8 mouse cellular contexts compared by ENCODE assay signal in genomic region chr15:7226225-7226624, GRCm38 (mm10).
DNase-seq lines count a peak whose midpoint lies in the region; ATAC-seq lines count a peak whose summit lies in the region.

No protein-coding gene starts in this region.

- no peaks in the 10 kb centered on the region for H3K36me3 ChIP-seq in hindbrain, embryonic 13.5 days

- H3K4me2 ChIP-seq in hindbrain, embryonic 13.5 days: no peak overlapping the region

- peak; percentile 65 for DNase-seq in MN1 (ENCODE audit: low spot score)
- peak; percentile 63 for DNase-seq in cerebellum, adult 9-10 months
- peak; percentile 33 to 68 for DNase-seq in frontal cortex, postnatal 14 days (ENCODE audit: low spot score in 2 of 2)
- DNase-seq in layer of hippocampus, postnatal 14 days (ENCODE audit: low spot score in 2 of 2): peak; percentile 69 to 75
- DNase-seq in lung, postnatal 36 days: peak; percentile 89
- peak; percentile 84 for DNase-seq in retina, postnatal 1 day
- DNase-seq in thymus, postnatal 36 days: peak; percentile 31 to 35

- peak; percentile 90 for ATAC-seq in hindbrain, embryonic 13.5 days (ENCODE audit: low FRiP score)

- WGBS in hindbrain, embryonic 13.5 days: 3% methylated on average over 5 of the region's 5 CpGs

- no peaks in the 10 kb centered on the region for H3K27me3 ChIP-seq in hindbrain, embryonic 13.5 days

- no peak overlapping the region for H3K4me3 ChIP-seq in hindbrain, embryonic 13.5 days

- H3K9me3 ChIP-seq in hindbrain, embryonic 13.5 days: no peaks in the 10 kb centered on the region

- H3K9ac ChIP-seq in hindbrain, embryonic 13.5 days: no peak overlapping the region

- H3K4me1 ChIP-seq in hindbrain, embryonic 13.5 days (replicated peaks): peaks cover 25% of the 10 kb centered on the region

- H3K27ac ChIP-seq in hindbrain, embryonic 13.5 days: no peak overlapping the region

Comparison
In these comparisons a context has a peak if more than half of its experiments do, and no peak if none do; other contexts are left out.
1. DNase-seq: peak in every context shown above with its lines; median percentile 89 in lung, postnatal 36 days; 84 in retina, postnatal 1 day; 72 in layer of hippocampus, postnatal 14 days; 65 in MN1; 63 in cerebellum, adult 9-10 months; 50 in frontal cortex, postnatal 14 days; 33 in thymus, postnatal 36 days.